Mouse (Mus musculus): Measurements from ENCODE around the gene Hivep2.

Hivep2 gene

GRCm38 (mm10) chr10:14070498-14071079 lies 104.7 kb downstream of the Hivep2 start:
- in situ Hi-C loops (cut with MboI, MseI), result no loop called here

- in situ Hi-C loops (cut with MboI, MseI), result no loop called here
Measured at GRCm38 (mm10) chr10:14072504-14072903, 106.6 kb downstream of the Hivep2 start.

- in situ Hi-C loops (cut with MboI, MseI), result no loop called here
Measured at GRCm38 (mm10) chr10:14075767-14076166, 109.9 kb downstream of the Hivep2 start.

- in situ Hi-C loops (cut with MboI, MseI), result no loop called here
Measured at GRCm38 (mm10) chr10:14076880-14077279, 111.0 kb downstream of the Hivep2 start.

GRCm38 (mm10) chr10:14080830-14081229 lies 115.0 kb downstream of the Hivep2 start:
- in situ Hi-C loops (cut with MboI, MseI), result loop anchor here in 1 of 2 experiments (10.0 kb wide), 1 partner anchor 246 kb away; no protein-coding TSS in a partner anchor

- in situ Hi-C loops (cut with MboI, MseI), result loop anchor here in 1 of 2 experiments (10.0 kb wide), 1 partner anchor 247 kb away; no protein-coding TSS in a partner anchor
Measured at GRCm38 (mm10) chr10:14081824-14082223, 115.9 kb downstream of the Hivep2 start.

- in situ Hi-C loops (cut with MboI, MseI), result loop anchor here in 1 of 2 experiments (10.0 kb wide), 1 partner anchor 247 kb away; no protein-coding TSS in a partner anchor
Measured at GRCm38 (mm10) chr10:14082275-14082674, 116.4 kb downstream of the Hivep2 start.

GRCm38 (mm10) chr10:14085241-14085659 lies 119.4 kb downstream of the Hivep2 start:
- in situ Hi-C loops (cut with MboI, MseI), result loop anchor here (5.0 to 10.0 kb wide), 2 partner anchors 118 to 250 kb away; partner anchors contain the start of gene Hivep2 (in 1 of the 2)

GRCm38 (mm10) chr10:14085882-14086515 lies 120.1 kb downstream of the Hivep2 start:
- in situ Hi-C loops (cut with MboI, MseI), result loop anchor here (5.0 to 10.0 kb wide), 2 partner anchors 119 to 251 kb away; partner anchors contain the start of gene Hivep2 (in 1 of the 2)

- in situ Hi-C loops (cut with MboI, MseI), result loop anchor here (5.0 to 10.0 kb wide), 2 partner anchors 120 to 253 kb away; partner anchors contain the start of gene Hivep2 (in 1 of the 2)
Measured at GRCm38 (mm10) chr10:14087316-14087715, 121.4 kb downstream of the Hivep2 start.

- in situ Hi-C loops (cut with MboI, MseI), result loop anchor here (5.0 to 10.0 kb wide), 2 partner anchors 122 to 255 kb away; partner anchors contain the start of gene Hivep2 (in 1 of the 2)
Measured at GRCm38 (mm10) chr10:14089488-14089887, 123.6 kb downstream of the Hivep2 start.

GRCm38 (mm10) chr10:14094033-14094432 lies 128.2 kb downstream of the Hivep2 start:
- in situ Hi-C loops (cut with MboI, MseI), result no loop called here

GRCm38 (mm10) chr10:14096045-14096444 lies 130.2 kb downstream of the Hivep2 start:
- in situ Hi-C loops (cut with MboI, MseI), result no loop called here

- in situ Hi-C loops (cut with MboI, MseI), result no loop called here
Measured at GRCm38 (mm10) chr10:14099182-14099581, 133.3 kb downstream of the Hivep2 start.

- in situ Hi-C loops (cut with MboI, MseI), result loop anchor here in 1 of 2 experiments (10.0 kb wide), 1 partner anchor 275 kb away; no protein-coding TSS in a partner anchor
Measured at GRCm38 (mm10) chr10:14100041-14100440, 134.2 kb downstream of the Hivep2 start.

- in situ Hi-C loops (cut with MboI, MseI), result loop anchor here in 1 of 2 experiments (10.0 kb wide), 1 partner anchor 274 kb away; no protein-coding TSS in a partner anchor
Measured at GRCm38 (mm10) chr10:14100847-14101246, 135.0 kb downstream of the Hivep2 start.

- in situ Hi-C loops (cut with MboI, MseI), result loop anchor here in 1 of 2 experiments (10.0 kb wide), 1 partner anchor 273 kb away; no protein-coding TSS in a partner anchor
Measured at GRCm38 (mm10) chr10:14101966-14102365, 136.1 kb downstream of the Hivep2 start.

GRCm38 (mm10) chr10:14107980-14108671 lies 142.3 kb downstream of the Hivep2 start:
- in situ Hi-C loops (cut with MboI, MseI), result loop anchor here in 1 of 2 experiments (10.0 kb wide), 1 partner anchor 267 kb away; no protein-coding TSS in a partner anchor

- in situ Hi-C loops (cut with MboI, MseI), result no loop called here
Measured at GRCm38 (mm10) chr10:14115846-14116245, 150.0 kb downstream of the Hivep2 start.

- in situ Hi-C loops (cut with MboI, MseI), result no loop called here
Measured at GRCm38 (mm10) chr10:14116978-14117377, 151.1 kb downstream of the Hivep2 start.

GRCm38 (mm10) chr10:14119201-14119600 lies 153.3 kb downstream of the Hivep2 start:
- in situ Hi-C loops (cut with MboI, MseI), result no loop called here

- in situ Hi-C loops (cut with MboI, MseI), result no loop called here
Measured at GRCm38 (mm10) chr10:14120512-14120911, 154.6 kb downstream of the Hivep2 start.
